Mouse (Mus musculus) embryonic facial prominence, embryonic 11.5 days (tissue): Measurements from ENCODE around the gene Proser2. TPM values are rescaled to one million over a fixed set of nuclear protein-coding genes. Genes with fewer than 3 reads are reported as not detected.
A peak's percentile ranks its signal among the peaks of the same experiment; 100 is the strongest.

Experiments
- ATAC-seq: fragments of 200-750 bp; cut with Nextera tagmentation; replicated peaks from 2 replicates; pipeline ENCODE4 v1.8.0; 2017; ENCODE audit warnings: low read depth; ENCODE audit not compliant: insufficient number of reproducible peaks, low FRiP score, low TSS enrichment
- DNase-seq: peaks from one replicate; pipeline ENCODE4 v3.0.0-alpha.2; 2015; ENCODE audit warnings: low spot score
- H3K27ac ChIP-seq: fragments of 300-500 bp; sonication (generic); replicated peaks from 2 replicates; pipeline ENCODE4 v1.5.1; 2014; ENCODE audit warnings: mild to moderate bottlenecking, low read depth, low read length, control low read depth
- H3K27me3 ChIP-seq: fragments of 300-500 bp; sonication (generic); 2 replicates; pipeline ENCODE4 v1.6.1; 2014; ENCODE audit warnings: mild to moderate bottlenecking, low read length, moderate library complexity, mixed read lengths; ENCODE audit not compliant: control insufficient read depth, insufficient read depth
- H3K36me3 ChIP-seq: fragments of 300-500 bp; sonication (generic); replicated peaks from 2 replicates; pipeline ENCODE4 v1.6.1; 2014; ENCODE audit warnings: low read depth, mild to moderate bottlenecking, low read length, moderate library complexity, mixed read lengths; ENCODE audit not compliant: control insufficient read depth, insufficient read depth
- H3K4me1 ChIP-seq: fragments of 300-500 bp; sonication (generic); 2 replicates; pipeline ENCODE4 v1.6.1; 2014; ENCODE audit warnings: low read length, mixed read lengths; ENCODE audit not compliant: control insufficient read depth, insufficient read depth
- H3K4me2 ChIP-seq: fragments of 300-500 bp; sonication (generic); 2 replicates; pipeline ENCODE4 v1.6.1; 2014; ENCODE audit warnings: low read depth, mild to moderate bottlenecking, control low read depth, low read length, moderate library complexity
- H3K4me3 ChIP-seq: fragments of 300-500 bp; sonication (generic); 2 replicates; pipeline ENCODE4 v1.5.1; 2014; ENCODE audit warnings: low read depth, low read length, control low read depth
- H3K9ac ChIP-seq: fragments of 300-500 bp; sonication (generic); replicated peaks from 2 replicates; pipeline ENCODE4 v1.6.1; 2014; ENCODE audit warnings: mild to moderate bottlenecking, control low read depth, low read length
- H3K9me3 ChIP-seq: fragments of 300-500 bp; sonication (generic); replicated peaks from 2 replicates; pipeline ENCODE4 v1.6.1; 2016; ENCODE audit warnings: mild to moderate bottlenecking, low read length, inconsistent platforms, mixed read lengths; ENCODE audit not compliant: control insufficient read depth
- WGBS: fragments of 180-500 bp; shearing (Covaris S2); extraction: QIAGEN DNeasy Blood & Tissue Kit; methylation state at CpG from one replicate; pipeline ENCODE4 v1.1.7; 2014; 5-methylcytosine and 5-hydroxymethylcytosine counted together
- polyA plus RNA-seq: library from polyadenylated mRNA; unstranded; fragments of >200 nt; fragmentation: Nextera tagmentation; extraction: Ambion mirVana; gene quantifications from 2 replicates; pipeline ENCODE4 v1.2.1, GENCODE M21; 2014

Proser2 gene
- polyA plus RNA-seq, 1 experiment from 2014 or later: 2.3 TPM

- Histone ChIP-seq H3K36me3 (no peaks in the 10 kb centered on the region), H3K9ac (no peak overlapping the region), H3K27me3 (no peaks in the 10 kb centered on the region), H3K4me1 (no peaks in the 10 kb centered on the region), H3K4me3 (no peak overlapping the region), H3K9me3 (no peaks in the 10 kb centered on the region), H3K4me2 (no peak overlapping the region), H3K27ac (no peak overlapping the region)
- ATAC-seq (no peak), DNase-seq (no peak)
- 79% methylated on average over 4 of the region's 4 CpGs for WGBS
Observed at GRCm38 (mm10) chr2:6146257-6146656, 16.2 kb upstream of the Proser2 start.

GRCm38 (mm10) chr2:6145611-6146010, 15.6 kb upstream of the Proser2 start:
- H3K4me2 ChIP-seq: no peak overlapping the region
- no peak overlapping the region for H3K9ac ChIP-seq
- H3K27me3 ChIP-seq: no peaks in the 10 kb centered on the region
- no peak overlapping the region for H3K27ac ChIP-seq
- 67% methylated on average over 10 of the region's 10 CpGs for WGBS
- no peak overlapping the region for H3K4me3 ChIP-seq
- no peak for DNase-seq
- H3K9me3 ChIP-seq: no peaks in the 10 kb centered on the region
- H3K36me3 ChIP-seq: no peaks in the 10 kb centered on the region
- no peaks in the 10 kb centered on the region for H3K4me1 ChIP-seq
- ATAC-seq: peak; percentile 23; the same call in 1 of the 2 replicates

GRCm38 (mm10) chr2:6142915-6143654, 13.1 kb upstream of the Proser2 start:
- no peaks in the 10 kb centered on the region for H3K27me3 ChIP-seq
- WGBS: 83% methylated on average over 16 of the region's 16 CpGs
- no peak overlapping the region for H3K4me3 ChIP-seq
- H3K36me3 ChIP-seq: no peaks in the 10 kb centered on the region
- no peak overlapping the region for H3K27ac ChIP-seq
- no peaks in the 10 kb centered on the region for H3K4me1 ChIP-seq
- DNase-seq (no peak), ATAC-seq (no peak)
- no peaks in the 10 kb centered on the region for H3K9me3 ChIP-seq
- no peak overlapping the region for H3K9ac ChIP-seq
- no peak overlapping the region for H3K4me2 ChIP-seq

GRCm38 (mm10) chr2:6140572-6141161, 10.7 kb upstream of the Proser2 start:
- H3K36me3 ChIP-seq: no peaks in the 10 kb centered on the region
- no peak overlapping the region for H3K9ac ChIP-seq
- no peaks in the 10 kb centered on the region for H3K4me1 ChIP-seq
- H3K4me3 ChIP-seq: no peak overlapping the region
- no peak for DNase-seq
- H3K9me3 ChIP-seq: no peaks in the 10 kb centered on the region
- H3K27ac ChIP-seq: no peak overlapping the region
- ATAC-seq: no peak
- H3K4me2 ChIP-seq: no peak overlapping the region
- no peaks in the 10 kb centered on the region for H3K27me3 ChIP-seq
- WGBS: 85% methylated on average over 9 of the region's 9 CpGs

- H3K9ac ChIP-seq: no peak overlapping the region
- H3K27me3 ChIP-seq: 0 out of 2 replicates have a peak, but pooled peaks cover 2% of the 10 kb centered on the region
- H3K4me3 ChIP-seq: no peak overlapping the region
- 94% methylated on average over 19 of the region's 19 CpGs for WGBS
- H3K4me1 ChIP-seq: no peaks in the 10 kb centered on the region
- H3K36me3 ChIP-seq: no peaks in the 10 kb centered on the region
- ATAC-seq (no peak), DNase-seq (no peak)
- no peak overlapping the region for H3K27ac ChIP-seq
- H3K9me3 ChIP-seq: no peaks in the 10 kb centered on the region
- H3K4me2 ChIP-seq: no peak overlapping the region
Observed at GRCm38 (mm10) chr2:6133871-6134270, 3.9 kb upstream of the Proser2 start.

- Histone ChIP-seq H3K36me3 (no peaks in the 10 kb centered on the region), H3K4me3 (peak overlapping the region; percentile 69), H3K27me3 (peaks cover 7% of the 10 kb centered on the region), H3K9ac (no peak overlapping the region), H3K4me1 (no peaks in the 10 kb centered on the region), H3K9me3 (no peaks in the 10 kb centered on the region), H3K27ac (no peak overlapping the region), H3K4me2 (no peak overlapping the region)
- ATAC-seq (no peak), DNase-seq (no peak)
- 31% methylated on average over 8 of the region's 8 CpGs for WGBS
Observed at GRCm38 (mm10) chr2:6128881-6129280, 1.1 kb downstream of the Proser2 start.

GRCm38 (mm10) chr2:6128136-6128805, 1.7 kb downstream of the Proser2 start:
- no peaks in the 10 kb centered on the region for H3K9me3 ChIP-seq
- H3K4me2 ChIP-seq: no peak overlapping the region
- no peak overlapping the region for H3K27ac ChIP-seq
- no peak overlapping the region for H3K9ac ChIP-seq
- no peak for DNase-seq
- H3K4me1 ChIP-seq: no peaks in the 10 kb centered on the region
- H3K4me3 ChIP-seq: no peak overlapping the region
- ATAC-seq: no peak
- peaks cover 7% of the 10 kb centered on the region for H3K27me3 ChIP-seq
- H3K36me3 ChIP-seq: no peaks in the 10 kb centered on the region
- 82% methylated on average over 11 of the region's 11 CpGs for WGBS

- Histone ChIP-seq H3K9me3 (no peaks in the 10 kb centered on the region), H3K4me1 (no peaks in the 10 kb centered on the region), H3K4me3 (no peak overlapping the region), H3K36me3 (no peaks in the 10 kb centered on the region), H3K9ac (no peak overlapping the region), H3K4me2 (no peak overlapping the region), H3K27ac (no peak overlapping the region), H3K27me3 (no peaks in the 10 kb centered on the region)
- ATAC-seq (no peak), DNase-seq (no peak)
- 84% methylated on average over 7 of the region's 7 CpGs for WGBS
Observed at GRCm38 (mm10) chr2:6123046-6123445, 7.0 kb downstream of the Proser2 start.
